Mouse (Mus musculus) embryo, embryonic 10.5 days (tissue): Measurements from ENCODE around the gene Lck.
"Not testable (repeated sequence)": the region's sequence is repeated elsewhere in the genome, so short reads cannot be mapped to it uniquely, and the experiment has no call there.

Experiments
- DNase-seq: peaks from one replicate; pipeline ENCODE4 v3.0.0-alpha.2; 2015; ENCODE audit warnings: low spot score

The Lck gene

GRCm38 (mm10) chr4:129555421-129555861, 18.0 kb downstream of the Lck start:
- DNase-seq, result peak; percentile 82

GRCm38 (mm10) chr4:129554512-129554911, 18.9 kb downstream of the Lck start:
- not testable (repeated sequence) for DNase-seq

- DNase-seq, result peak; percentile 60
Observed at GRCm38 (mm10) chr4:129550295-129550694, 23.1 kb downstream of the Lck start.

- DNase-seq, result peak; percentile 50
Observed at GRCm38 (mm10) chr4:129549306-129549705, 24.1 kb downstream of the Lck start.

- DNase-seq, result not testable (repeated sequence)
Observed at GRCm38 (mm10) chr4:129547631-129548030, 25.8 kb downstream of the Lck start.

- DNase-seq, result no peak
Observed at GRCm38 (mm10) chr4:129544106-129544505, 29.3 kb downstream of the Lck start.

GRCm38 (mm10) chr4:129542592-129543141, 30.8 kb downstream of the Lck start, which contains the start of gene Hdac1:
TSS of gene Hdac1 (minus strand) at chr4:129542713.
- peak; percentile 99 for DNase-seq

GRCm38 (mm10) chr4:129541868-129542591, 31.4 kb downstream of the Lck start:
- DNase-seq, result peak; percentile 59

- no peak for DNase-seq
Observed at GRCm38 (mm10) chr4:129540012-129540411, 33.4 kb downstream of the Lck start.

- DNase-seq, result not testable (repeated sequence)
Observed at GRCm38 (mm10) chr4:129528901-129529300, 44.5 kb downstream of the Lck start.

- DNase-seq, result no peak
Observed at GRCm38 (mm10) chr4:129525889-129526288, 47.6 kb downstream of the Lck start.

GRCm38 (mm10) chr4:129525338-129525737, 48.1 kb downstream of the Lck start:
- DNase-seq, result no peak

- DNase-seq, result no peak
Observed at GRCm38 (mm10) chr4:129518519-129518918, 54.9 kb downstream of the Lck start.

GRCm38 (mm10) chr4:129516925-129517324, 56.5 kb downstream of the Lck start:
- DNase-seq, result no peak

GRCm38 (mm10) chr4:129514300-129514898, 59.0 kb downstream of the Lck start:
- peak; percentile 76 for DNase-seq

- peak; percentile 46 for DNase-seq
Observed at GRCm38 (mm10) chr4:129513891-129514290, 59.5 kb downstream of the Lck start.

- DNase-seq, result peak; percentile 93
Observed at GRCm38 (mm10) chr4:129513086-129513767, 60.2 kb downstream of the Lck start, which contains the start of gene Marcksl1. TSS of gene Marcksl1 (plus strand) at chr4:129513581.

- peak; percentile 57 for DNase-seq
Observed at GRCm38 (mm10) chr4:129511413-129512096, 61.9 kb downstream of the Lck start.

GRCm38 (mm10) chr4:129510723-129511412, 62.6 kb downstream of the Lck start:
- DNase-seq, result peak; percentile 50

- DNase-seq, result no peak
Observed at GRCm38 (mm10) chr4:129509650-129510049, 63.8 kb downstream of the Lck start.
